Mouse (Mus musculus) CH12.LX (cell line): ENCODE results near the gene Capn8.

ENCODE experiments used
- BHLHE40 ChIP-seq: IDR thresholded peaks from 2 replicates; pipeline ENCODE4 v1.6.1; 2011; ENCODE audit warnings: mild to moderate bottlenecking, low read depth, low read length, improper control_type of control experiment
- CTCF ChIP-seq, 2 experiments: IDR thresholded peaks in 1 of 2; conservative IDR thresholded peaks in 1 of 2; 2 replicates each; pipeline ENCODE4 v1.5.1; 2011 to 2012; ENCODE audit warnings: low read depth in 2 of 2, low read length in 2 of 2, improper control_type of control experiment in 1 of 2, inconsistent platforms in 1 of 2, mild to moderate bottlenecking in 1 of 2, moderate library complexity in 1 of 2
- ELF1 ChIP-seq: IDR thresholded peaks from 2 replicates; pipeline ENCODE4 v1.6.1; 2014; ENCODE audit warnings: low read depth, mild to moderate bottlenecking, inconsistent platforms, low read length, improper control_type of control experiment
- EP300 ChIP-seq: IDR thresholded peaks from 2 replicates; pipeline ENCODE4 v1.6.1; 2011; ENCODE audit warnings: low read length, improper control_type of control experiment
- ETS1 ChIP-seq: conservative IDR thresholded peaks from 2 replicates; pipeline ENCODE4 v1.6.1; 2012; ENCODE audit warnings: low read depth, mild to moderate bottlenecking, inconsistent platforms, low read length, improper control_type of control experiment, moderate library complexity
- HCFC1 ChIP-seq: IDR thresholded peaks from 2 replicates; pipeline ENCODE4 v1.6.1; 2012; ENCODE audit warnings: low read depth, mild to moderate bottlenecking, inconsistent platforms, low read length, improper control_type of control experiment
- MAX ChIP-seq: IDR thresholded peaks from 2 replicates; pipeline ENCODE4 v1.6.1; 2011; ENCODE audit warnings: low read length, improper control_type of control experiment
- POLR2A ChIP-seq: IDR thresholded peaks from 2 replicates; pipeline ENCODE4 v1.6.1; 2011; ENCODE audit warnings: low read depth, mild to moderate bottlenecking, improper control_type of control experiment, low read length

DNA sequence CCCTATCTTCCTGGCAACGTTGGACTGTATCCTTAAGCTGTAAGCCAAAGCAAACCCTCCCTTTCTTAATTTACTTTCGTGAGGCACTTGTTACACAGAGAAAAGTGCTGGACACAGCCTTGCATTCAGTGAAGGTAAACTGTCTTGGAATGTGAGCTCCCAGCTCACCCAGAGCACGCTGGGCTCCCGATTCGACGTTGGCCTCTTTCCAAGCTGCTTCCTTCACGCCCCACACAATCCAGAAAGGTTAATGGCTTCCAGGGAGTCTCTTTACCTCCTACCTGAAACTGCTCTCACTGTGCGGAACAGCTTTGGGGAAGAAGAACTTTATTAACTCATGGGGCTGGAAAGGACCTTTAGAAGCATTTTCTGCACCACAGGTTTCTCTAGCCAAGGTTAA is 110.5 kb downstream of the Capn8 start:
- no peak for TF ChIP-seq ELF1
- TF ChIP-seq HCFC1: no peak
- no peak for TF ChIP-seq CTCF (conservative IDR thresholded peaks at IDR 0.05 in 1 of 2, IDR thresholded peaks at IDR 0.05 in 1 of 2; ENCODE audit: low read depth in 2 of 2, low read length in 2 of 2)
- no peak for TF ChIP-seq POLR2A
- TF ChIP-seq ETS1: no peak
- TF ChIP-seq BHLHE40: no peak
- no peak for TF ChIP-seq MAX
- no peak for TF ChIP-seq EP300
